ENCODE assay signal across 16 mouse cellular contexts in genomic region chr5:65521803-65522202, GRCm38 (mm10). TPM values are rescaled to one million over a fixed set of nuclear protein-coding genes. Genes with fewer than 3 reads are reported as not detected.
DNase-seq lines count a peak whose midpoint lies in the region; ATAC-seq and TF ChIP-seq lines count a peak whose summit lies in the region.
"Had no signal": no experiment of that assay in that cellular context is flagged by ENCODE, and none has a peak within 500 bp of the region (broad histone marks: within the 10 kb centered on the region; RNA-seq: fewer than 3 reads in every experiment).

No protein-coding gene starts in this region.

- no peaks in the 10 kb centered on the region for H3K4me1 ChIP-seq in midbrain, postnatal 0 days (ENCODE audit: insufficient read depth, low read length)
- 0 out of 2 replicates have a peak, but pooled peaks cover 3% of the 10 kb centered on the region for H3K4me1 ChIP-seq in midbrain, embryonic 15.5 days
- peaks cover 4% of the 10 kb centered on the region; the same call in 1 of the 2 replicates for H3K4me1 ChIP-seq in limb, embryonic 10.5 days
- H3K4me1 ChIP-seq: heart, embryonic 12.5 days had no signal

- H3K9ac ChIP-seq in midbrain, postnatal 0 days (replicated peaks; ENCODE audit: low read length, poor library complexity, severe bottlenecking) = no peak overlapping the region
- H3K9ac ChIP-seq in midbrain, embryonic 15.5 days = no peak overlapping the region
- H3K9ac ChIP-seq: heart, embryonic 12.5 days had no signal

- H3K27me3 ChIP-seq in midbrain, postnatal 0 days (ENCODE audit: insufficient read depth, low read length) = no peaks in the 10 kb centered on the region
- H3K27me3 ChIP-seq in midbrain, embryonic 15.5 days (replicated peaks) = no peaks in the 10 kb centered on the region
- H3K27me3 ChIP-seq in limb, embryonic 10.5 days (ENCODE audit: low read depth, poor library complexity, severe bottlenecking) = no peaks in the 10 kb centered on the region
- H3K27me3 ChIP-seq: heart, embryonic 12.5 days had no signal

- ATAC-seq in midbrain, postnatal 0 days (ENCODE audit: low FRiP score) = no peak
- ATAC-seq in midbrain, embryonic 15.5 days (replicated peaks) = no peak
- ATAC-seq: hindbrain, embryonic 16.5 days had no signal

- no peak overlapping the region for H3K4me2 ChIP-seq in midbrain, postnatal 0 days (ENCODE audit: low read depth, low read length, poor library complexity, severe bottlenecking)
- H3K4me2 ChIP-seq in midbrain, embryonic 15.5 days = no peak overlapping the region
- H3K4me2 ChIP-seq: heart, embryonic 12.5 days had no signal

- WGBS in midbrain, postnatal 0 days = 84% methylated on average over 1 of the region's 1 CpGs
- WGBS in midbrain, embryonic 15.5 days = 87% methylated on average over 1 of the region's 1 CpGs
- 82% methylated on average over 1 of the region's 1 CpGs for WGBS in limb, embryonic 10.5 days

- no peaks in the 10 kb centered on the region for H3K9me3 ChIP-seq in midbrain, postnatal 0 days (ENCODE audit: low read length)
- no peaks in the 10 kb centered on the region for H3K9me3 ChIP-seq in midbrain, embryonic 15.5 days
- H3K9me3 ChIP-seq in limb, embryonic 10.5 days (replicated peaks) = no peaks in the 10 kb centered on the region
- H3K9me3 ChIP-seq: forebrain, embryonic 10.5 days had no signal

- no peak overlapping the region for H3K4me3 ChIP-seq in midbrain, postnatal 0 days (ENCODE audit: low read depth, low read length)
- no peak overlapping the region for H3K4me3 ChIP-seq in midbrain, embryonic 15.5 days
- H3K4me3 ChIP-seq in limb, embryonic 10.5 days = no peak overlapping the region
- H3K4me3 ChIP-seq: forebrain, embryonic 10.5 days; heart, embryonic 12.5 days; myocyte had no signal

- peak; percentile 27 for DNase-seq in heart, adult 11 months
- DNase-seq in heart, adult 18-20 months = no peak
- DNase-seq in midbrain, postnatal 0 days (ENCODE audit: low spot score) = peak; percentile 23
- peak; percentile 67 for DNase-seq in induced T-regulatory cell, adult 2 months (ENCODE audit: low read depth)
- DNase-seq in thymus, postnatal 4 days = peak; percentile 47
- no peak for DNase-seq in urinary bladder, postnatal 14 days (ENCODE audit: low spot score)
- no peak for DNase-seq in limb, embryonic 10.5 days (ENCODE audit: low spot score)
- DNase-seq: right cerebral cortex, adult 18-20 months had no signal

- TF ChIP-seq CTCF in midbrain, postnatal 0 days (IDR thresholded peaks at IDR 0.05) = peak; percentile 68

- no peaks in the 10 kb centered on the region for H3K36me3 ChIP-seq in midbrain, postnatal 0 days (ENCODE audit: insufficient read depth, low read length)
- no peaks in the 10 kb centered on the region for H3K36me3 ChIP-seq in midbrain, embryonic 15.5 days (replicated peaks)
- no peaks in the 10 kb centered on the region for H3K36me3 ChIP-seq in limb, embryonic 10.5 days
- H3K36me3 ChIP-seq: forebrain, embryonic 10.5 days; heart, embryonic 12.5 days had no signal

- H3K27ac ChIP-seq in midbrain, postnatal 0 days (ENCODE audit: low read depth, low read length) = no peak overlapping the region
- no peak overlapping the region for H3K27ac ChIP-seq in midbrain, embryonic 15.5 days
- no peak overlapping the region for H3K27ac ChIP-seq in limb, embryonic 10.5 days
- H3K27ac ChIP-seq: forebrain, embryonic 10.5 days had no signal

RNA-seq across cellular contexts. Expression of gene Smim14, which starts 15.2 kb away (rescaled TPM):
- total RNA-seq in heart, adult 18-20 months (2021) = 100 to 1,000 TPM in 1 of 2 experiments, 10 to 100 TPM in 1; 94.3 to 101 TPM
- 189 and 204 TPM in 2 replicates for total RNA-seq in midbrain, postnatal 0 days (2014; rRNA removed)
- 222 and 238 TPM in 2 replicates for polyA plus RNA-seq in midbrain, postnatal 0 days (2015; fragmentation: Nextera tagmentation; extraction: Ambion mirVana)
- 174 and 193 TPM in 2 replicates for polyA plus RNA-seq in midbrain, embryonic 15.5 days (2015; fragmentation: Nextera tagmentation; extraction: Ambion mirVana)
- polyA plus RNA-seq in limb, embryonic 10.5 days (2016; fragmentation: Nextera tagmentation; extraction: Ambion mirVana) = 44.1 and 67.0 TPM in 2 replicates

RNA-seq across cellular contexts. Expression of gene Ube2k, which starts 15.2 kb away (rescaled TPM):
- total RNA-seq in heart, adult 18-20 months (2021) = 10 to 100 TPM; 62.9 to 64.2 TPM
- 40.4 and 55.0 TPM in 2 replicates for total RNA-seq in midbrain, postnatal 0 days (2014; rRNA removed)
- 186 and 194 TPM in 2 replicates for polyA plus RNA-seq in midbrain, postnatal 0 days (2015; fragmentation: Nextera tagmentation; extraction: Ambion mirVana)
- polyA plus RNA-seq in midbrain, embryonic 15.5 days (2015; fragmentation: Nextera tagmentation; extraction: Ambion mirVana) = 190 and 191 TPM in 2 replicates
- polyA plus RNA-seq in limb, embryonic 10.5 days (2016; fragmentation: Nextera tagmentation; extraction: Ambion mirVana) = 218 and 228 TPM in 2 replicates

RNA-seq across cellular contexts. Expression of gene Gm43552, which starts 29.2 kb away (rescaled TPM):
- 1 to 10 TPM in 1 of 2 experiments, not detected in 1; 4.0 TPM for total RNA-seq in heart, adult 18-20 months (2021)
- not detected in 2 replicates for total RNA-seq in midbrain, postnatal 0 days (2014; rRNA removed)
- not detected in 2 replicates for polyA plus RNA-seq in midbrain, postnatal 0 days (2015; fragmentation: Nextera tagmentation; extraction: Ambion mirVana)
- 1.1 TPM in 1 of 2 replicates, not detected in the other for polyA plus RNA-seq in midbrain, embryonic 15.5 days (2015; fragmentation: Nextera tagmentation; extraction: Ambion mirVana)
- polyA plus RNA-seq in limb, embryonic 10.5 days (2016; fragmentation: Nextera tagmentation; extraction: Ambion mirVana) = not detected in 2 replicates
- polyA plus RNA-seq: cortical plate, adult 2 months; forebrain, embryonic 10.5 days; heart, embryonic 12.5 days; hindbrain, embryonic 16.5 days; lung, embryonic 16.5 days; myocyte; stomach, embryonic 14.5 days had no signal

Comparison
In these comparisons a context has a peak if more than half of its experiments do, and no peak if none do; other contexts are left out.
1. DNase-seq: peak in heart, adult 11 months (single experiment), midbrain, postnatal 0 days (single experiment), induced T-regulatory cell, adult 2 months (single experiment) and thymus, postnatal 4 days (single experiment); none in heart, adult 18-20 months (0 of 2), urinary bladder, postnatal 14 days (single experiment) and limb, embryonic 10.5 days (single experiment).